Mouse (Mus musculus): ENCODE measurements at regions not wholly inside any gene's neighbourhood (a gene's known extent, or its start where the extent isn't known, plus 50 kb on each side); places are given as distances from the start of the nearest gene placed in this dataset.
A peak's percentile ranks its signal among the peaks of the same experiment; 100 is the strongest.
"Not testable (repeated sequence)": the region's sequence is repeated elsewhere in the genome, so short reads cannot be mapped to it uniquely, and the experiment has no call there.

GRCm38 (mm10) chr2:71597956-71598355 is 51.4 kb upstream of the Dlx2 start:
- no peak for DNase-seq (ENCODE audit: low spot score)

- no peak for DNase-seq (ENCODE audit: low spot score)
These were observed 51.8 kb upstream of the Dlx2 start for GRCm38 (mm10) chr2:71598368-71598767.

- DNase-seq (ENCODE audit: low spot score) = peak; percentile 67
These were observed 52.2 kb upstream of the Dlx2 start for GRCm38 (mm10) chr2:71598778-71599177.

- no peak for DNase-seq (ENCODE audit: low spot score)
These were observed 53.7 kb upstream of the Dlx2 start for GRCm38 (mm10) chr2:71600213-71600612.

GRCm38 (mm10) chr2:71600999-71601398 is 54.4 kb upstream of the Dlx2 start:
- no peak for DNase-seq (ENCODE audit: low spot score)

- not testable (repeated sequence) for DNase-seq (ENCODE audit: low spot score)
These were observed 57.2 kb upstream of the Dlx2 start for GRCm38 (mm10) chr2:71603796-71604195.

- DNase-seq (ENCODE audit: low spot score) = no peak
These were observed 59.1 kb upstream of the Dlx2 start for GRCm38 (mm10) chr2:71605606-71606005.

- DNase-seq (ENCODE audit: low spot score) = no peak
These were observed 60.5 kb upstream of the Dlx2 start for GRCm38 (mm10) chr2:71607087-71607502.

- DNase-seq (ENCODE audit: low spot score) = no peak
These were observed 66.7 kb upstream of the Dlx2 start for GRCm38 (mm10) chr2:71613216-71613615.

GRCm38 (mm10) chr2:71616526-71616925 is 70.0 kb upstream of the Dlx2 start:
- no peak for DNase-seq (ENCODE audit: low spot score)

- no peak for DNase-seq (ENCODE audit: low spot score)
These were observed 74.9 kb upstream of the Dlx2 start for GRCm38 (mm10) chr2:71621458-71621857.

GRCm38 (mm10) chr2:71622532-71623099 is 76.1 kb upstream of the Dlx2 start:
- DNase-seq (ENCODE audit: low spot score) = no peak

GRCm38 (mm10) chr2:71623134-71623533 is 76.6 kb upstream of the Dlx2 start:
- DNase-seq (ENCODE audit: low spot score) = no peak

GRCm38 (mm10) chr2:71625298-71625902 is 78.8 kb upstream of the Dlx2 start:
- DNase-seq (ENCODE audit: low spot score) = no peak

GRCm38 (mm10) chr2:71626404-71626803 is 79.8 kb upstream of the Dlx2 start:
- DNase-seq (ENCODE audit: low spot score) = no peak

- DNase-seq (ENCODE audit: low spot score) = no peak
These were observed 80.7 kb upstream of the Dlx2 start for GRCm38 (mm10) chr2:71627097-71627755.

GRCm38 (mm10) chr2:71628821-71629220 is 82.3 kb upstream of the Dlx2 start:
- no peak for DNase-seq (ENCODE audit: low spot score)

GRCm38 (mm10) chr2:71629301-71630142 is 83.0 kb upstream of the Dlx2 start:
- DNase-seq (ENCODE audit: low spot score) = no peak

- no peak for DNase-seq (ENCODE audit: low spot score)
These were observed 83.5 kb upstream of the Dlx2 start for GRCm38 (mm10) chr2:71630143-71630463.

GRCm38 (mm10) chr2:71633471-71633870 is 86.9 kb upstream of the Dlx2 start:
- no peak for DNase-seq (ENCODE audit: low spot score)

- DNase-seq (ENCODE audit: low spot score) = no peak
These were observed 87.9 kb upstream of the Dlx2 start for GRCm38 (mm10) chr2:71634471-71634870.

- DNase-seq (ENCODE audit: low spot score) = no peak
These were observed 89.6 kb upstream of the Dlx2 start for GRCm38 (mm10) chr2:71636134-71636533.

GRCm38 (mm10) chr2:71636590-71636989 is 90.0 kb upstream of the Dlx2 start:
- no peak for DNase-seq (ENCODE audit: low spot score)
